Mouse (Mus musculus): ENCODE measurements around the gene Nfx1.

DNA sequence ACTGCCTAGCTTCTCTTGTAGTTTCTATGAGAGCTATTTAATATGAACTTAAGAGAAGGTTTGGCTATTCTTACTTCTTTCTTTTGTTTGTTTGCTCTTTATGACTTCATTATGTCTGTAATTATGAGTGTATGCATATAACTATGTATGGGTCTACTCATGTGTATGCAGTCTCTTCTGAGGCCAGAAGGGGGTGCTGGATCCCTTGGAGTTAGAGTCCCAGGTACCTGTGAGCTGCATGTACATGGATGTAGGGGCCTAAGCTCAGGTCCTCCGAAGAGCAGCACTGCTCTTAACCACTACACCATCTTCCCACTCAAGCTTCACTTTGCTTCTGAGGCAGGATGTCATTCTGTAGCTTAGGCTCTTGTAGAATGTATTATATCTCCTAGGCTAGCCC lies 17.2 kb upstream of the Nfx1 start:
- no peak; the same call in 1 of the 2 replicates for TF ChIP-seq CTCF (IDR thresholded peaks at IDR 0.05; ENCODE audit: extremely low read depth, insufficient read depth, low read length)
- no peak for TF ChIP-seq POLR2A (IDR thresholded peaks at IDR 0.05; ENCODE audit: extremely low read depth, insufficient read depth, low read length)

All from cortical plate, adult 2 months (tissue).